Mouse (Mus musculus): ENCODE results near the gene Zfp784.
A peak's percentile ranks its signal among the peaks of the same experiment; 100 is the strongest.
"Not testable (repeated sequence)": the region's sequence is repeated elsewhere in the genome, so short reads cannot be mapped to it uniquely, and the experiment has no call there.

The Zfp784 gene

GRCm38 (mm10) chr7:5038109-5038732, at the start of gene Zfp784:
Gene Zfp784 (minus strand): TSS chr7:5038446.
- peak; percentile 96 for DNase-seq

GRCm38 (mm10) chr7:5087886-5088285, 49.6 kb upstream of the Zfp784 start:
- no peak for DNase-seq

- no peak for DNase-seq
These were observed 48.7 kb upstream of the Zfp784 start for GRCm38 (mm10) chr7:5086921-5087440.

GRCm38 (mm10) chr7:5085512-5085911, 47.3 kb upstream of the Zfp784 start:
- DNase-seq: no peak

GRCm38 (mm10) chr7:5083325-5084105, 45.3 kb upstream of the Zfp784 start:
- DNase-seq: no peak

GRCm38 (mm10) chr7:5081939-5082338, 43.7 kb upstream of the Zfp784 start:
- no peak for DNase-seq

- DNase-seq: no peak
These were observed 43.0 kb upstream of the Zfp784 start for GRCm38 (mm10) chr7:5081241-5081640.

- DNase-seq: no peak
These were observed 42.6 kb upstream of the Zfp784 start for GRCm38 (mm10) chr7:5080815-5081214.

- peak; percentile 98 for DNase-seq
These were observed 41.9 kb upstream of the Zfp784 start, which contains the start of gene Epn1 for GRCm38 (mm10) chr7:5080010-5080751. Gene Epn1 (plus strand): TSS chr7:5080235.

- not testable (repeated sequence) for DNase-seq
These were observed 41.2 kb upstream of the Zfp784 start for GRCm38 (mm10) chr7:5079365-5080009.

GRCm38 (mm10) chr7:5076931-5077330, 38.7 kb upstream of the Zfp784 start:
- no peak for DNase-seq

- no peak for DNase-seq
These were observed 36.7 kb upstream of the Zfp784 start for GRCm38 (mm10) chr7:5074984-5075383.

- DNase-seq: no peak
These were observed 35.3 kb upstream of the Zfp784 start for GRCm38 (mm10) chr7:5073586-5073985.

GRCm38 (mm10) chr7:5064886-5065285, 26.6 kb upstream of the Zfp784 start:
- DNase-seq: no peak

GRCm38 (mm10) chr7:5062360-5063001, 24.2 kb upstream of the Zfp784 start:
- DNase-seq: peak; percentile 77

- DNase-seq: peak; percentile 96
These were observed 23.6 kb upstream of the Zfp784 start, which contains the start of gene U2af2 for GRCm38 (mm10) chr7:5061774-5062359. Gene U2af2 (plus strand): TSS chr7:5062143.

GRCm38 (mm10) chr7:5060944-5061773, 22.9 kb upstream of the Zfp784 start:
- DNase-seq: peak; percentile 99

GRCm38 (mm10) chr7:5060239-5060731, 22.0 kb upstream of the Zfp784 start:
- peak; percentile 69 for DNase-seq

GRCm38 (mm10) chr7:5059421-5059820, 21.2 kb upstream of the Zfp784 start:
- no peak for DNase-seq

GRCm38 (mm10) chr7:5058631-5059030, 20.4 kb upstream of the Zfp784 start:
- no peak for DNase-seq

GRCm38 (mm10) chr7:5057804-5058203, 19.6 kb upstream of the Zfp784 start:
- DNase-seq: peak; percentile 54
